Mouse (Mus musculus) CH12.LX (cell line): ENCODE measurements around the gene Svep1. TPM values are rescaled to one million over a fixed set of nuclear protein-coding genes. Genes with fewer than 3 reads are reported as not detected.

ENCODE experiments used
- DNase-seq: peaks from one replicate; pipeline ENCODE4 v3.0.0-alpha.2; 2013; ENCODE audit errors: extremely low read depth
- H3K27ac ChIP-seq: 2 replicates; pipeline ENCODE4 v1.5.1; 2012; ENCODE audit warnings: low read depth, mild to moderate bottlenecking, control low read depth, moderate library complexity; ENCODE audit not compliant: insufficient read depth
- H3K27me3 ChIP-seq: replicated peaks from 2 replicates; pipeline ENCODE3; 2012; ENCODE audit warnings: inconsistent platforms
- H3K36me3 ChIP-seq, 2 experiments: replicated peaks in 1 of 2; 2 replicates each; pipeline versions ENCODE3 to v1.6.1; 2012; ENCODE audit warnings: inconsistent platforms in 1 of 2, low read length in 1 of 2, mild to moderate bottlenecking in 1 of 2, mixed read lengths in 1 of 2, moderate library complexity in 1 of 2; ENCODE audit not compliant: control insufficient read depth in 1 of 2, insufficient read depth in 1 of 2
- H3K4me1 ChIP-seq, 2 experiments: 2 replicates each; pipeline ENCODE4 v1.6.1; 2012; ENCODE audit warnings: inconsistent platforms in 1 of 2, moderate library complexity in 1 of 2; ENCODE audit not compliant: insufficient read depth in 2 of 2, control insufficient read depth in 1 of 2
- H3K4me2 ChIP-seq: 2 replicates; pipeline ENCODE4 v1.6.1; 2012; ENCODE audit warnings: low read depth, mild to moderate bottlenecking, control low read depth; ENCODE audit not compliant: poor library complexity, insufficient read depth, severe bottlenecking
- H3K4me3 ChIP-seq, 3 experiments: fragments of 150-350 bp in 1 of 3; sonication (generic) in 1 of 3; replicated peaks in 1 of 3; 2 replicates each; pipeline versions ENCODE3 to v1.5.1; 2011 to 2012; ENCODE audit warnings: low read depth in 2 of 3, low read length in 2 of 3, mild to moderate bottlenecking in 2 of 3, moderate library complexity in 2 of 3, control low read depth in 1 of 3, improper control_type of control experiment in 1 of 3, inconsistent platforms in 1 of 3, mixed read lengths in 1 of 3; ENCODE audit not compliant: poor library complexity in 1 of 3
- H3K79me2 ChIP-seq: replicated peaks from 2 replicates; pipeline ENCODE4 v1.6.1; 2012; ENCODE audit warnings: mild to moderate bottlenecking, moderate library complexity; ENCODE audit not compliant: control insufficient read depth, poor library complexity, insufficient read depth, severe bottlenecking; ENCODE audit errors: extremely low read depth
- H3K9ac ChIP-seq: 2 replicates; pipeline ENCODE4 v1.6.1; 2012; ENCODE audit warnings: low read depth, mild to moderate bottlenecking, control low read depth, moderate library complexity; ENCODE audit not compliant: insufficient read depth
- H3K9me3 ChIP-seq: replicated peaks from 2 replicates; pipeline ENCODE3; 2012; ENCODE audit warnings: low read length, inconsistent platforms, mixed read lengths
- BHLHE40 ChIP-seq: IDR thresholded peaks from 2 replicates; pipeline ENCODE4 v1.6.1; 2011; ENCODE audit warnings: mild to moderate bottlenecking, low read depth, low read length, improper control_type of control experiment
- CHD1 ChIP-seq: IDR thresholded peaks from 2 replicates; pipeline ENCODE4 v1.6.1; 2012; ENCODE audit warnings: low read depth, low read length, improper control_type of control experiment, inconsistent platforms
- CTCF ChIP-seq, 2 experiments: IDR thresholded peaks in 1 of 2; conservative IDR thresholded peaks in 1 of 2; 2 replicates each; pipeline ENCODE4 v1.5.1; 2011 to 2012; ENCODE audit warnings: low read depth in 2 of 2, low read length in 2 of 2, improper control_type of control experiment in 1 of 2, inconsistent platforms in 1 of 2, mild to moderate bottlenecking in 1 of 2, moderate library complexity in 1 of 2
- ELF1 ChIP-seq: IDR thresholded peaks from 2 replicates; pipeline ENCODE4 v1.6.1; 2014; ENCODE audit warnings: low read depth, mild to moderate bottlenecking, inconsistent platforms, low read length, improper control_type of control experiment
- ETS1 ChIP-seq: conservative IDR thresholded peaks from 2 replicates; pipeline ENCODE4 v1.6.1; 2012; ENCODE audit warnings: low read depth, mild to moderate bottlenecking, inconsistent platforms, low read length, improper control_type of control experiment, moderate library complexity
- HCFC1 ChIP-seq: IDR thresholded peaks from 2 replicates; pipeline ENCODE4 v1.6.1; 2012; ENCODE audit warnings: low read depth, mild to moderate bottlenecking, inconsistent platforms, low read length, improper control_type of control experiment
- JUN ChIP-seq: IDR thresholded peaks from 2 replicates; pipeline ENCODE4 v1.6.1; 2011; ENCODE audit warnings: low read depth, mild to moderate bottlenecking, low read length, improper control_type of control experiment, moderate library complexity; ENCODE audit not compliant: insufficient read depth
- MAFK ChIP-seq: IDR thresholded peaks from 2 replicates; pipeline ENCODE4 v1.6.1; 2011; ENCODE audit warnings: low read length, improper control_type of control experiment; ENCODE audit not compliant: insufficient replicate concordance
- MAX ChIP-seq: IDR thresholded peaks from 2 replicates; pipeline ENCODE4 v1.6.1; 2011; ENCODE audit warnings: low read length, improper control_type of control experiment
- MXI1 ChIP-seq: IDR thresholded peaks from 2 replicates; pipeline ENCODE4 v1.6.1; 2011; ENCODE audit warnings: mild to moderate bottlenecking, low read depth, low read length, improper control_type of control experiment
- MYC ChIP-seq: IDR thresholded peaks from 2 replicates; pipeline ENCODE4 v1.6.1; 2011; ENCODE audit warnings: low read depth, mild to moderate bottlenecking, improper control_type of control experiment, low read length
- NRF1 ChIP-seq: IDR thresholded peaks from 2 replicates; pipeline ENCODE4 v1.6.1; 2014; ENCODE audit warnings: low read depth, mild to moderate bottlenecking, inconsistent platforms, low read length, improper control_type of control experiment, moderate library complexity
- POLR2A ChIP-seq: IDR thresholded peaks from 2 replicates; pipeline ENCODE4 v1.6.1; 2011; ENCODE audit warnings: low read depth, mild to moderate bottlenecking, improper control_type of control experiment, low read length
- RAD21 ChIP-seq: IDR thresholded peaks from 2 replicates; pipeline ENCODE4 v1.6.1; 2011; ENCODE audit warnings: low read depth, mild to moderate bottlenecking, low read length, improper control_type of control experiment, moderate library complexity
- RCOR1 ChIP-seq: conservative IDR thresholded peaks from 2 replicates; pipeline ENCODE4 v1.6.1; 2012; ENCODE audit warnings: low read depth, mild to moderate bottlenecking, inconsistent platforms, low read length, improper control_type of control experiment
- SIN3A ChIP-seq: IDR thresholded peaks from 2 replicates; pipeline ENCODE4 v1.6.1; 2012; ENCODE audit warnings: low read length, improper control_type of control experiment, inconsistent platforms
- TBP ChIP-seq: conservative IDR thresholded peaks from 2 replicates; pipeline ENCODE4 v1.6.1; 2011; ENCODE audit warnings: low read depth, low read length, improper control_type of control experiment
- TCF12 ChIP-seq: IDR thresholded peaks from 2 replicates; pipeline ENCODE4 v1.6.1; 2014; ENCODE audit warnings: low read depth, mild to moderate bottlenecking, inconsistent platforms, low read length, improper control_type of control experiment
- USF1 ChIP-seq: IDR thresholded peaks from 2 replicates; pipeline ENCODE4 v1.6.1; 2014; ENCODE audit warnings: low read depth, mild to moderate bottlenecking, inconsistent platforms, low read length, improper control_type of control experiment
- USF2 ChIP-seq: conservative IDR thresholded peaks from 2 replicates; pipeline ENCODE4 v1.6.1; 2011; ENCODE audit warnings: low read depth, low read length, improper control_type of control experiment
- ZKSCAN1 ChIP-seq: IDR thresholded peaks from 2 replicates; pipeline ENCODE4 v1.6.1; 2012; ENCODE audit warnings: low read depth, inconsistent platforms, low read length, improper control_type of control experiment, borderline replicate concordance
- ZMIZ1 ChIP-seq: IDR thresholded peaks from 2 replicates; pipeline ENCODE4 v1.6.1; 2012; ENCODE audit warnings: low read depth, mild to moderate bottlenecking, inconsistent platforms, low read length, improper control_type of control experiment
- dilution Hi-C: fragments of 300-500 bp; cut with MboI; formaldehyde crosslinking; loops from 2 replicates; pipeline ENCODE4 v1.14.3; 2020; ENCODE audit warnings: low sequenced_read_pairs; ENCODE audit not compliant: extremely low pct_unique_long_range_greater_than_20kb, extremely low pct_ligation_motif_present
- in situ Hi-C: fragments of 300-500 bp; cut with MboI; formaldehyde crosslinking; loops from 3 replicates; pipeline ENCODE4 v1.14.3; 2019; ENCODE audit warnings: low sequenced_read_pairs, low pct_ligation_motif_present, low pct_unique_long_range_greater_than_20kb, mixed read lengths
- polyA plus RNA-seq: library from polyadenylated mRNA; unstranded; fragments of >175 nt; gene quantifications from 2 replicates; pipeline ENCODE4 v1.2.1, GENCODE M21; 2012; ENCODE audit warnings: low read depth; ENCODE audit not compliant: insufficient read length
- total RNA-seq, 2 experiments: library from RNA; depleted of rRNA; stranded (reverse); fragments of 300-350 nt in 1 of 2; fragments of >200 nt in 1 of 2; gene quantifications; 2 replicates each; pipeline ENCODE4 v1.2.3; 2012 to 2014

Svep1 gene
- total and polyA plus RNA-seq, 3 experiments, result not detected

- no peak for DNase-seq
- H3K4me2 ChIP-seq, result no peak overlapping the region
- H3K4me1 ChIP-seq, result no peaks in the 10 kb centered on the region
- H3K27ac ChIP-seq, result no peak overlapping the region
- H3K36me3 ChIP-seq, result no peaks in the 10 kb centered on the region
- H3K79me2 ChIP-seq, result no peaks in the 10 kb centered on the region
- no peaks in the 10 kb centered on the region for H3K27me3 ChIP-seq
- no peak overlapping the region for H3K4me3 ChIP-seq
- H3K9ac ChIP-seq, result no peak overlapping the region
- dilution Hi-C loops, result no loop called here
- H3K9me3 ChIP-seq, result no peaks in the 10 kb centered on the region
- TF ChIP-seq MXI1, result no peak
- no peak for TF ChIP-seq ZKSCAN1
- TF ChIP-seq JUN, result no peak
- TF ChIP-seq TCF12, result no peak
- TF ChIP-seq RAD21, result no peak
- no peak for TF ChIP-seq SIN3A
- no peak for TF ChIP-seq TBP
- no peak for TF ChIP-seq CTCF (conservative IDR thresholded peaks at IDR 0.05 in 1 of 2, IDR thresholded peaks at IDR 0.05 in 1 of 2; ENCODE audit: low read depth in 2 of 2, low read length in 2 of 2)
- no peak for TF ChIP-seq MAFK
- no peak for TF ChIP-seq USF1
- no peak for TF ChIP-seq POLR2A
- no peak for TF ChIP-seq MAX
- TF ChIP-seq BHLHE40, result no peak
- TF ChIP-seq HCFC1, result no peak
- in situ Hi-C loops, result no loop called here
Observed at GRCm38 (mm10) chr4:58044833-58045232, 161.8 kb downstream of the Svep1 start.

DNA sequence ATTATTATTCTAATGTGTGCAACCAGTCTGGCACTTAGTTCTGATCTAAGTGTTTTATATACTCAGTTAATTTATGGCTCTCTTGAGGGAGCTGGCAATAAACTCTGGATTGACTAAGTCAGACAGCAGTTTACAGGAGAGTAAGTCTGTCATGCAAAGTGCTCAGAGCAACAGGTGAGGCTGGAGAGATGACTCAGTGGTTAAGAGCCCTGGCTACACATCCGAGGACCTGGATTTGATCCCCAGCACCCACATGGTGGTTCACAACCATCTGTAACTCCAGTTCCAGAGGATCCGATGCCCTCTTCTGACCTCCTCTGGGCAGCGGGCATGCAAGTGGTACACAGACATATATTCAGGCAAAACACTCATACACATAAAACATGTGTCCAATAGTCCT, 162.3 kb downstream of the Svep1 start:
- no peak overlapping the region for H3K4me3 ChIP-seq
- H3K36me3 ChIP-seq, result no peaks in the 10 kb centered on the region
- H3K9ac ChIP-seq, result no peak overlapping the region
- H3K27ac ChIP-seq, result no peak overlapping the region
- DNase-seq, result no peak
- dilution Hi-C loops, result no loop called here
- H3K9me3 ChIP-seq, result no peaks in the 10 kb centered on the region
- no peak for TF ChIP-seq CHD1
- no peak for TF ChIP-seq CTCF (conservative IDR thresholded peaks at IDR 0.05 in 1 of 2, IDR thresholded peaks at IDR 0.05 in 1 of 2; ENCODE audit: low read depth in 2 of 2, low read length in 2 of 2)
- TF ChIP-seq USF2, result no peak
- TF ChIP-seq RCOR1, result no peak
- no peak for TF ChIP-seq ETS1
- no peak for TF ChIP-seq MYC
- TF ChIP-seq ELF1, result no peak
- no peak for TF ChIP-seq NRF1
- TF ChIP-seq ZMIZ1, result no peak
- TF ChIP-seq, all 38 proteins: peak for 0
- Histone ChIP-seq H3K4me2 (no peak overlapping the region), H3K79me2 (no peaks in the 10 kb centered on the region), H3K4me1 (peaks cover 0 to 4% of the 10 kb centered on the region in 2 experiments; a peak in 2 of 4 replicates), H3K27me3 (no peaks in the 10 kb centered on the region)
- in situ Hi-C loops, result no loop called here
